Comparison of ENCODE assay signal across 10 mouse cellular contexts in the genomic region with DNA sequence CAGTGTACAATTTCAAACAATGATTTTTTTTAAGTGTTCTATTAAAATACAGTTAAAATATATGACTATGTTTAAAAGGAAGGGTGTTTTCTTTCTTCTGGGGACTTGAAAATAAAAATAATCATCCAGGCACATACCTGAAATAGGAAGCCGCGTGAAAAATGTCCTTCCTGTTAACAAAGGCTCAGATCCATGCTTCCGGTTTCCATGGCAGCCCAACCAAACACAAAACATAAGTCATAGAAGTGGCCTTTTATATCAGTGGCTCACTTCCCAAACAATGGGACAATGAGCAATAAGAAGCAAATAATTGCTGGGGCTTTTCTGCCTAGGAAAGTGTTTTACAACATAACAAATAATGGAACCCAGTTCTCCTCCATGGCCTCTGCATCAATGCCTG.
DNase-seq lines count a peak whose midpoint lies in the region; ATAC-seq lines count a peak whose summit lies in the region.
"Had no signal": no experiment of that assay in that cellular context is flagged by ENCODE, and none has a peak within 500 bp of the region (broad histone marks: within the 10 kb centered on the region; RNA-seq: fewer than 3 reads in every experiment).

No protein-coding gene starts in this region.

- no peaks in the 10 kb centered on the region for H3K4me1 ChIP-seq in hindbrain, embryonic 11.5 days (replicated peaks; ENCODE audit: control insufficient read depth, insufficient read depth, low read length)
- H3K4me1 ChIP-seq in hindbrain, embryonic 12.5 days: no peaks in the 10 kb centered on the region
- 0 out of 2 replicates have a peak, but pooled peaks cover 4% of the 10 kb centered on the region for H3K4me1 ChIP-seq in heart, embryonic 16.5 days (ENCODE audit: control insufficient read depth, insufficient read depth, low read length)

- H3K27ac ChIP-seq in hindbrain, embryonic 11.5 days (ENCODE audit: low read depth, low read length): no peak overlapping the region
- no peak overlapping the region for H3K27ac ChIP-seq in hindbrain, embryonic 12.5 days
- peak overlapping the region; percentile 43 for H3K27ac ChIP-seq in heart, embryonic 16.5 days (ENCODE audit: low read length)

- DNase-seq in hindbrain, embryonic 11.5 days (ENCODE audit: low spot score): peak; percentile 11
- peak; percentile 19 for DNase-seq in embryo, embryonic 11.5 days (ENCODE audit: low read depth, low spot score)
- peak; percentile 16 to 29 for DNase-seq in lung, adult 18-20 months
- no peak for DNase-seq in thymus, postnatal 4 days
- no peak for DNase-seq in frontal cortex, postnatal 14 days (ENCODE audit: low spot score in 2 of 2)
- DNase-seq in ovary, postnatal 36 days (ENCODE audit: low spot score): no peak

- H3K4me2 ChIP-seq in hindbrain, embryonic 11.5 days (replicated peaks; ENCODE audit: low read depth, low read length): no peak overlapping the region
- no peak overlapping the region for H3K4me2 ChIP-seq in hindbrain, embryonic 12.5 days (replicated peaks)
- no peak overlapping the region for H3K4me2 ChIP-seq in heart, embryonic 16.5 days (ENCODE audit: low read depth, low read length)

- no peaks in the 10 kb centered on the region for H3K36me3 ChIP-seq in hindbrain, embryonic 11.5 days (ENCODE audit: control insufficient read depth, insufficient read depth, low read length)
- no peaks in the 10 kb centered on the region for H3K36me3 ChIP-seq in hindbrain, embryonic 12.5 days
- H3K36me3 ChIP-seq in heart, embryonic 16.5 days (ENCODE audit: control insufficient read depth, insufficient read depth): no peaks in the 10 kb centered on the region
- H3K36me3 ChIP-seq: G1E had no signal

- ATAC-seq in hindbrain, embryonic 11.5 days (ENCODE audit: low FRiP score): no peak
- no peak for ATAC-seq in hindbrain, embryonic 12.5 days (ENCODE audit: low FRiP score)
- no peak for ATAC-seq in heart, embryonic 16.5 days (replicated peaks; ENCODE audit: extremely low read depth, insufficient read depth, low FRiP score)

- WGBS in hindbrain, embryonic 11.5 days: 65% methylated on average over 3 of the region's 3 CpGs
- 75% methylated on average over 3 of the region's 3 CpGs for WGBS in hindbrain, embryonic 12.5 days
- WGBS in heart, embryonic 16.5 days: 61% methylated on average over 3 of the region's 3 CpGs

- H3K27me3 ChIP-seq in hindbrain, embryonic 11.5 days (ENCODE audit: control insufficient read depth, insufficient read depth, low read length): no peaks in the 10 kb centered on the region
- no peaks in the 10 kb centered on the region for H3K27me3 ChIP-seq in hindbrain, embryonic 12.5 days
- H3K27me3 ChIP-seq in heart, embryonic 16.5 days (ENCODE audit: control insufficient read depth, insufficient read depth, low read length): no peaks in the 10 kb centered on the region

- H3K4me3 ChIP-seq in hindbrain, embryonic 11.5 days (ENCODE audit: low read depth, low read length): no peak overlapping the region
- no peak overlapping the region for H3K4me3 ChIP-seq in hindbrain, embryonic 12.5 days
- H3K4me3 ChIP-seq in heart, embryonic 16.5 days (ENCODE audit: low read length): no peak overlapping the region
- H3K4me3 ChIP-seq: erythroblast, embryonic 14.5 days had no signal

- no peaks in the 10 kb centered on the region for H3K9me3 ChIP-seq in hindbrain, embryonic 11.5 days (ENCODE audit: control insufficient read depth, low read length)
- H3K9me3 ChIP-seq in hindbrain, embryonic 12.5 days (replicated peaks): no peaks in the 10 kb centered on the region
- no peaks in the 10 kb centered on the region for H3K9me3 ChIP-seq in heart, embryonic 16.5 days (replicated peaks; ENCODE audit: control insufficient read depth, low read length)
- H3K9me3 ChIP-seq: G1E had no signal

- H3K9ac ChIP-seq in hindbrain, embryonic 11.5 days (ENCODE audit: low read depth, low read length): no peak overlapping the region
- H3K9ac ChIP-seq in hindbrain, embryonic 12.5 days: no peak overlapping the region
- no peak overlapping the region for H3K9ac ChIP-seq in heart, embryonic 16.5 days (ENCODE audit: low read length)

Comparison
In these comparisons a context has a peak if more than half of its experiments do, and no peak if none do; other contexts are left out.
1. DNase-seq: peak in hindbrain, embryonic 11.5 days (single experiment), embryo, embryonic 11.5 days (single experiment) and lung, adult 18-20 months (2 of 2); none in thymus, postnatal 4 days (single experiment), frontal cortex, postnatal 14 days (0 of 2) and ovary, postnatal 36 days (single experiment).